Mouse (Mus musculus) embryo, embryonic 10 days (tissue): ENCODE data around the gene Nacc1.

Source experiments
- DNase-seq: peaks from one replicate; pipeline ENCODE4 v3.0.0-alpha.2; 2015; ENCODE audit warnings: low spot score

Nacc1 gene

GRCm38 (mm10) chr8:84687705-84688100 is at the start of gene Nacc1:
TSS of gene Nacc1 (minus strand) at chr8:84687862.
- peak; percentile 93 for DNase-seq

- DNase-seq: no peak
Observed at GRCm38 (mm10) chr8:84736521-84736920, 48.9 kb upstream of the Nacc1 start.

GRCm38 (mm10) chr8:84735597-84735996 is 47.9 kb upstream of the Nacc1 start:
- no peak for DNase-seq

DNA sequence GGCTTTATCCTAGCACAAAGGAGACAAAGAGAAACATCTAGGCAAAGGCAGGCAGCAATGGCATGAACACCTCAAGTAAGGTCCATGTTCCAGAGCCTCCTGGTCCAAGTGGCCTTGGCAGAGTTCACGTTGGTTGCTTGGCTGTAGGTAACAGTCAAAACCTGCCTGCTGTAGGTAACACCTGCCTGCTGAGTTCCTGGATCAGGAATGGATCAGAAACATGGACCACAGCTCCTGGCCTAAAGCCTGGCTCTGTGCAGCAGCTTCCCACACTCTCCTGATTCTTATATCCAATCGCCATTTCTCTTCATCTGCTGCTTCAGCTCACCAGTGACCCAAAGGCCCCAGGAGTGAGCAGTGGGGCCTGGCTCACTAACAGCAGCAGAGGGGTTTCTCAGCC is 47.0 kb upstream of the Nacc1 start:
- no peak for DNase-seq

- no peak for DNase-seq
Observed at GRCm38 (mm10) chr8:84733959-84734358, 46.3 kb upstream of the Nacc1 start.

DNA sequence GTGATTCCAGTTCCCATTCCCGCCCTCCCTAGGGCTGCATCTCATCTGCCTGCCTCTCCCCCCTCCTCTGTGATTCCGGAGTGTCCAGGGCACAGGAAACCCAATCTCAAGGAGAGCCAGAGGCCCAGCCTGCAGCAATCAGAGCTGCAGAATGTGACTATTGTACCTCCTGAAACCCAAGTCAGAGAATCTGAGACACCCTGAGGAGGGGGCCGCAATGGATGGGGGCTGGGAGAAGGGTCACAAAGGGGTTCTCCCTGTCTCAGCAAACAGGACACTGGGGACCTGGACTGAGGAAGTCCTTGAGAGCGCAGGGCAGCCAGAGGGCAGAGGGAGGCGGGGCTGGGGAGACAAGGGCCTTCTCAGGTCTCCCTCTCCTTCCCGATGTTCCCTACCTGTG is 45.3 kb upstream of the Nacc1 start:
- DNase-seq: no peak

DNA sequence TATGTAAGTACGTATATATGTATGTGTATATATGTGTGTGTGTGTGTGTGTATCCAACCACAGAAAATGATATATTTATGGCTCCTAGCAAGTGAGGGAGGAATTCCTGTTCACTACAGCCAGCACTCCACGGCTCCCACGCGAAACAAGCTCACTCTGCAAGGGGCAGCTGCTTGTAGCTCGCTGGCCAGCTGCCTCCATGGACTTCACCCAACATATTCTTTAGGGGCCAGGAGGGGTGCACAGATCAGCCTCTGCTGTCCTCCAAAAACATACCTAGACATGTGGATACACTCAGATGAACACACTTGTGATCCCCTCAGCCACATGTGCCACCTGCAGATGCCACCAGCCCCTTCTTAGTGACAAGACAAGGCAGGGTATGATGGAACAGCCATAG is 44.9 kb upstream of the Nacc1 start:
- DNase-seq: no peak

DNA sequence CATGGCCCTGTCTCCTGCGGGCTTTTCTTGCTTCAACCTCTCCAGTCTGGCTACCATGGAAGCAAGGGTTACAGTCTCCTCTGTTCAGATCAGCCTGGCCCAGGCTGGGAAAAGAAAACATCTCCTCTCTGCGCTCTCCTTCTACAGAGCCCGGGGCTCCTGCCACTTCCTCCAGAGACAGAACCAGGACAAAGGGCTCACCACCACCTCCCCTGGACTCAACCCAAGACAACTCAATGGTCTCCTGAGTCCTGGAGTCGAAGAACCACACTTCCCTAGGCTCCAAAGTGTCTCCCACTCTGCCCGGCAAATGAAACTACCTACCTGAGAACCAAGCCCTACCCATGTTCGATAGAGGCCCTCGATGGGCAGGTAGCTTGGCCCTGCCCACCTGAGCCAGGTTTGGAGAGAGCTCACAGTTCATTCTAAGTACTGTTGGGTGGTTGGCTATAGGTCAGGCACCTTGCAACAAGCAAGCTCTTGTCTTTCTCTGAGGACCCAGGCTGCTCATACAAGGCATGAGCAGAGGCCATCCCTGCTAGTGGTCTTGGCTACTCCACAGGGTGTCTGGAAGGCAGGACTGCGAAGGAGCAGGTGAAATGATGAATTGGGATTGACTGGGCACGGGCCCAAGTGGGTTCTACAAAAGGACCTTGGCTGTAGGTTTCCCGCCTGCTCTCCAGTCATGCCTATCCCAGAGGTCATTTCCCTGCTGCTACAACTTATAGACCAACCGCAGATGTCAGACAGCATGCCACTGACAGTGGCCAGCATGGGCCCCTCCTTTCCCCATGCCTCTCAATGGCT is 43.9 kb upstream of the Nacc1 start:
- DNase-seq: no peak

- no peak for DNase-seq
Observed at GRCm38 (mm10) chr8:84730541-84731370, 43.1 kb upstream of the Nacc1 start.

DNA sequence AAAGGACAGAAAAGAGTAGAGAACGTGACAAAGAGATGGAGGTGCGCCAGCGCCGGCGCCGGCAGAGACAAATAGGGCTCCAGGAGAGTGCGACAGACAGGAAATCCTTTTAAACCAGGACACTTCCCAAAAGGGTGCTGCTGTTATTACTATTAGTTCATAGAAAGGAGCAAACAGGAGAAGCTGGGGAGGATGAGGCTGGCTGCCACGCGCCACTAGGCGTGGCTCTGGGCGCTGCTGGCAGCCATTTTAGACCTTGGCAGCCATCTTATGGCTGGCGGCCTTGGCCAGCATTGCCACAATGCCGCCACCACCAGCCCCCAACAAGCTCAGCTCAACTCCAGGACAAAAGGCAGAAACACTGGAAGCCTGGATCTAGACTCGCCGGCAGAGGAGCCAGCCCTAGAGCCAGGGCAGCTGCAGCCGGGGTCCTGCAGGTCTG is 42.3 kb upstream of the Nacc1 start:
- DNase-seq: no peak

DNA sequence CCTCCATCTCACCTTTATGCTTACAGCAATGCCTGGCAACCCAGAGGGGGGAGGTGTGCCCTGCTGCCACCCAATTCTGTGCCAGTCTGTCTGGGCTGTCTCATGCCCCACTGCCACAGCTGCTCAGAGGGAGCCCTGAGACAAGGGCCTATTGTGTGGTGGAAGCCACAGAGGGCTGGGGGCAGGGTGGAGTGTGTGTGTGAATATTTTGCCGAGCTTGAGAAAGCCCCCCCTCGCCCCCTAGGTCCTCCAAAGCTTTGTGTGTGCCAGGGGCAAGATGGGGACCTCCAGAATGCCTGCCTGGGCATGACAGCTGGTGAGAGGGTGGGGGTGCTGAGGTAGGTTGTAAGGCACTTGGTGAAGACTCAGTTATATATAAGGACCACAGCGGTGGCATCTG is 40.8 kb upstream of the Nacc1 start:
- no peak for DNase-seq

DNA sequence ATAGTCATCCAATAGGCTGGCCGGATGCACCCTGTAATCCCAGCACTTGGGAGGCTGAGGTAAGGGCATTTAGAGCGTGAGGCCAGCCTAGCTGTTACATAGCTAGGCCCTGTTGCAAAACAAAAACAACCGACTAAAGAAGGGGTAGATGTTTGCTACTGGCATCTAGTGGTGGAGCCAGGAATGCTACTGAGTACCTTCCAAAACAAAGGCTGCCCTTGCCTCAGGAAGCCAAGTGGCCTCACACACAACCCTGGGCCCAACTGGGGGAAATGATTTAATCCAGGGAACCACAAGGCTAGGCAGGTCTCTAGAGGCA is 38.2 kb upstream of the Nacc1 start:
- no peak for DNase-seq

DNA sequence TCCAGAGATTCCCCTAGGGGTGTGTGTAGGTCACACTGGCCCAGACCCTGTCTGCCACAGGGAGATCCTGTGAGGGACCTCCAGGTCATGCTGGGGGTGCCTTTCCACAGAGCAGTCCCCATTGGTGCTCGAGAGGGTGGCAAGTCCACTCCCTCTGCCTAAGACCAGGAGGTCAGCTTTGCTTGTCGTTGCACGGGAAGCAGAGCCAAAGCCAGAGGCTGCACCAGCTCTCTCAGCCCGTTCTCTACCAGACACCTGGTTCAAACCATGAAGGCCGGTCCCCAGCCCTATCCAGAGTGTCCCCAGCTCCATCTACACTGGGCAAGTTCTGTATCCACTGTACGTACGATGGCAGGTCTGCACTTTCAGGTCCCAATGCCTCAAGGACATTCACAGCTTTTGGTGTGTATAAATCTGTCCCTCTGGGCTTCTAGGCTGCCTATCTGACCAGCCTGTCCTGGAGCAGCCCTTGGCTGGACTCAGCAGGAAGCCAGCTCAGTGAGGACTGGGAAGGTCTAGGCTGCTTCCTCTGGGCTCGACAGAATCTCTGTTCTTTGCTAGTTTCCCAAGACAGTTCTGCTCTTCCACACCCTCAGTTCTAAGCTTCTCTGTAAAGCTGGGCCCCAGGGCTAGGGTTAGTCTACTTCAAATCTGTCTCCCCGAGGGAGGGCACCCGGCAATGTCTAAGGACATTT is 37.7 kb upstream of the Nacc1 start:
- DNase-seq: no peak

- no peak for DNase-seq
Observed at GRCm38 (mm10) chr8:84724683-84725082, 37.0 kb upstream of the Nacc1 start.

DNA sequence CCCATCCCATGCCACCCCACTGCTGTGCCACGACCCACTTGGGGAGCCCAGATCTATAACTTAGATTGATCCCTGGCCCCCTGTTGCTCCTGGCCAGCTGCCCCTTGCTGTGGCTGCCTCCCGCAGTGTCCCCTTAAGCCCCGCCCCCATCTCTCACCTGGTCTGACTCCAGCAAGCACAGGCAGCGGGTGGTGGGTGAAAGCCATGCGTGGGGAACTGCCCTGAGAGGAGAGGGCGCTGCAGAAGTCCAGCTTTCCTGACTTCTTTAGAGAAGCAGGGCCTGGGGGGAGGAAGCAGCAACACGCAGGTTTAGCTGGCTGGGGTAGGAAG is 35.9 kb upstream of the Nacc1 start:
- DNase-seq: no peak

- peak; percentile 49 for DNase-seq
Observed at GRCm38 (mm10) chr8:84722850-84723570, 35.3 kb upstream of the Nacc1 start, which contains the start of gene G430095P16Rik. TSS of gene G430095P16Rik (plus strand) at chr8:84723007.

- no peak for DNase-seq
Observed at GRCm38 (mm10) chr8:84722530-84722849, 34.8 kb upstream of the Nacc1 start.

DNA sequence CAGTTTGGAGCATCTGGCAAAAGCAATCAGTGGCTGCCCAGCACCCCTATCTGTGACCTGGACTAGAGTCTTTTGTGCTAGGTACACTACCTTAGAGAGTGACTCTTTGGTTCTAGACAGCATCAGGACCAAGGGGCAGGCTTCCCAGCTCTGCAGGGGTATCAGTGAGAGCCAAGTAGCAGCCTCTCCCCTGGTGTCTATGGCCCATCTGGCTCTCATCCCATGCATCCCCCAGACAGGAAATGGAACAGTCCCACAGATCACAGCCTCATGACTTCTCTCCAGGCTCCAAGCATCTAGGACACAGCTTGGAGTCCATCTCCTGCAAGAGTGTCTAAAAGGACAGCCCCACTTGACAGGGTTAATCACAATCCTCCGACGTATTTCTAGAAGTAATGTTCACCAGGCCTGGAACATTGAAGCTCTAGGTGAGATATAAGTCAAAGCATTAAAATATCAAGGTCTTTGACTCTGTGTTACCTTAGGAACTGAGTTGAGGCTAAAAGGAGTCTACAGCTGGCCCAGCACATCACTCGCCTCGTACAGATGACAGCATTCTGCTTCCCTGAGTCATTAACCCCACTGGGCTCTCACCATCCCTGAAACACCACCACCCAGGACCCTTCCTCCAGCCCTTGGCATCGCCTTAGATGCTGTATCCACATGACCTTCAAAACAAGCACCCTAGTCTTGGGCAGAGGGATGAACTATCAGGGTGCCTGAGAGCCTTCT is 31.5 kb upstream of the Nacc1 start:
- DNase-seq: no peak

DNA sequence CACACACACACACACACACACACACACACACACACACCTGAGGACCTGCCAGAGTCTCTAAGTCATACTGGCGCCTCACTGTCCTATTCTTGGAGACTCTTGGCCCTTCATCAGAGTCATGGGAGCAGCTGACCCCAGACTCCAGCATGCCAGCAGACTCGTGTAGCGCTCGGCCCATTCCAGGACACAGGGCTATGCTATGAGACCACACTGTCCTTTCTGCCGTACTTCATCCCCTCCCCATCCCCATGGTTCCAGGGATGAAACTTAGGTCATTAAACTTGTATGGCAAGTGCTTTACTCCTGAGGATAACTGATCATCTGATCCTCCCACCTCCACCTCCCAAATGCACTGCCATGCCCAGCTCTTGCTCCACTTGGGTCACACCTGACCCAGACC is 30.8 kb upstream of the Nacc1 start:
- no peak for DNase-seq

GRCm38 (mm10) chr8:84716790-84717189 is 29.1 kb upstream of the Nacc1 start:
- DNase-seq: no peak

DNA sequence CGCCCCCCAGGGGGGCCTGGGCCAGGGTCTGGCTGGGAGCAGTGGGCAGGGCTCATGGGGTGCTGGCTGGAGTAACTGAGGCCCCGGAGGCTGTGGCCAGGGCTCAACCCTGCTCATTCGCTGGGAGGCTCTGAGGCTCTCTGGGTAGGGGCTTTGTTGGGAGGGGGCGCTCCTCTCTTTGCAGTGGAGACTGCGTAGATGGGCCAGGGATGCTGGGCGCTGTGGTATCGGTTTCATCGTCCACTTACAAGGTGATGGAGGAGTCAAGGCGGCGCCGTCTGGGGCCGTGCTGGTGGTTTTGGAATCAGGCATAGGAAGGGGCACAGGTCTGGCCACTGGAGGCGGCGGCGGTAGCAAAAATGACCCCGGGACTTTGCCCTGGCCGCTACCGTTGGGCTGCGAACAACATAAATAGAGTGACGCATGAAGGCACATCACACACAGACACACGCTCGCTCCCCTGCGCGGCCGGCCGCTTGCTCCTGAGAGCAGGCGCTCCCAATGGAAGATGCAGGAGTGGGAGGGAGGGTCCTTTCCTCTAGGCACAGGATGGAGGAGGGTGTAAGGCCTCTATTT is 28.3 kb upstream of the Nacc1 start:
- no peak for DNase-seq
